Mouse (Mus musculus) left cerebral cortex, postnatal 25 days (tissue): Measurements from ENCODE around the gene Cd248. TPM values are rescaled to one million over a fixed set of nuclear protein-coding genes. Genes with fewer than 3 reads are reported as not detected.
"Not testable (repeated sequence)": the region's sequence is repeated elsewhere in the genome, so short reads cannot be mapped to it uniquely, and the experiment has no call there.

ENCODE experiments used
- DNase-seq, 2 experiments: peaks; one replicate each; pipeline ENCODE4 v3.0.0; 2022; ENCODE audit warnings: low spot score in 2 of 2, mixed read lengths in 1 of 2
- intact Hi-C: fragments of 180-260 bp; cut with DNase I; formaldehyde crosslinking; loops from one replicate; pipeline ENCODE4 v1.15.1; 2025
- total RNA-seq, 2 experiments: library from RNA; stranded (reverse); gene quantifications; 2 replicates each; pipeline ENCODE4 v1.2.3; 2021

Gene Cd248
- total RNA-seq, 2 experiments from 2014 or later = 4.6 to 5.4 TPM

DNA sequence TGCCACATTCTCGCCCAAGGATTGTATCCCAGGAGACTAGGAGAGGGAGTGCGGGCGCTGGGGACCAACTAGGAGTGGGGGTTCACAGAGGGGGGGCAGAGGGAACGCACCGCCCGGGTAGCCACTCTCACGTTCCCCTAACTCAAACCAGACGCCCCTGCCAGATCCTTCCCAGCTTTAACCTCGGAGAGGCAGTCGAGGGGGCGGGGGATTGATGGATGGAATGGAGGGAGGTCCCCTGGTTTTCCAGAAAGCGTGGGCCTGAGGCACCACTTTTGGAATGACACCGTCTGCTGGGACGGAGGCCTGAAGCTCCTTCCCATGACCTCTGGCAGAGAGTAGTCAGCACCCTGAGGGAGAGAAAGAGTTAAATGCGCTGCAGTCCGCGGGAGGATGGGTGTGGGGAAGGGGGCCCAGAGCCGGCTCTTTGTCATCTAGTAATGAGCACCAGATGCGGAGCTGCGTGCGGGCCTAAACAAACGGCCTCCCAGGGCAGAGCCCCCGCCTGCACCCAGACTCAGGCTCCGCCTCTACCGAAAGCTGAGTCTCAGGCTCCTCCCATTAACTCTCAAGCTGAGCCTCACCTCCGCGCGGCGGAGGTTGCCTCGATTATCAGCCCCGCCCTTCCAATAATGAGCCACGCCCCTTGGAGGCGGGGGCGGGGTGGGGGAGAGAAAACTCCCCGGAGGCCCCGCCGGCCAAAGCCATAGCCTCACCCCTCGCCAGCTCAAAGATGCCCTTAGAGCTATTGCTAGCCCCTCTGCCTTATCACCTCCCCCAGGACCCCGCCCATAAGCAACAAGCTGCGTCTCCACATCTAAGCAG is 3.9 kb downstream of the Cd248 start:
- DNase-seq = peak in 1 of 2 experiments; percentile 48
- intact Hi-C loops = loop anchor here (2.0 to 5.0 kb wide), 2 partner anchors 15 to 54 kb away; no protein-coding TSS in a partner anchor

DNA sequence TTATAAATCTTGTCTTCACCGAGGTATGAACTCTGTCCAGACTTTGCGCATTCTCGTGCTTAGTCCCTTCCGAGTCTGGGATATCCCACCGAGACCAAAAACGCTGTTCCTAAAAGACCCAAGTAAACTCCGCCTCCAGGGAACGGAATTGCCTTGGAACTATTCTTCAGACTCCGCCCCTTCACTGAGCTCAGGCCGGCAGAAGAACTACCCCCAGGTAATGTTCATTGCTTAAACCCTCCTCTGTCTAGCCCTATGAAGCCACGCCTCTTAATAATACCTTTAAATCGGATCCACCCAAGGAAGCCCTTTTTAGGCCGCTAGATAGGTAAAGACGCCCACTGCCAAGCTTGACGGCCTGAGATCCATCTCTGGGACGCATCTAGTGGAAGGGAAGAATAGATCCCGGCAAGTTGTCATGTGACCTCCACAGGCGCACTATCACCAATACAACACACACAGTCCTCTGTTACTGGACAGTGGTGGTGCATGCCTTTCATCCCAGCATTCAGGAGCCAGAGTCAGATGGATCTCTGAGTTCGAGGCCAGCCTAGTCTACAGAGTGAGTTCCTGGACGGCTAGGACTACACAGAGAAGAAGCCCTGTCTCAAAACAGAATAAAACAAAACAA is 4.6 kb downstream of the Cd248 start:
- intact Hi-C loops = loop anchor here (2.0 to 5.0 kb wide), 2 partner anchors 16 to 55 kb away; no protein-coding TSS in a partner anchor
- DNase-seq = peak in 1 of 2 experiments; percentile 8

DNA sequence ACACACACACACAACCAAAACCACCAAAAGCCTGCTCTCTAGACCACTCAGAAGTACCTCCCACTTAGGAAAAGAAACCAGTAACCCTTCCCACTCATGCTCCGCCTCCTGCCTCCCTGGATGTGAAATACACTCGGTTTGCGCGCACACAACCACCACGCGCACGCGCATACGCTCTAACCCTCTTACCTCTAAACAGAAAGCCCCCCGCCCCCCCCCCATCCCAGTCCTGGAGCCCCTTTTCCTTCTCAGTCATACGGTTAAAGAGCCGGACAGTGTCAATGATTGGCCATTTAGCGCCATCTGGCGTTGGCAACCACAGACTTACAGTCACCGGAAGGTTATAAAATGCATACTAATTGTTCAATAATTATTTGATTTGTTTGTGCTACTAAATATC is 5.2 kb downstream of the Cd248 start:
- intact Hi-C loops = loop anchor here (2.0 to 5.0 kb wide), 2 partner anchors 16 to 56 kb away; no protein-coding TSS in a partner anchor

DNA sequence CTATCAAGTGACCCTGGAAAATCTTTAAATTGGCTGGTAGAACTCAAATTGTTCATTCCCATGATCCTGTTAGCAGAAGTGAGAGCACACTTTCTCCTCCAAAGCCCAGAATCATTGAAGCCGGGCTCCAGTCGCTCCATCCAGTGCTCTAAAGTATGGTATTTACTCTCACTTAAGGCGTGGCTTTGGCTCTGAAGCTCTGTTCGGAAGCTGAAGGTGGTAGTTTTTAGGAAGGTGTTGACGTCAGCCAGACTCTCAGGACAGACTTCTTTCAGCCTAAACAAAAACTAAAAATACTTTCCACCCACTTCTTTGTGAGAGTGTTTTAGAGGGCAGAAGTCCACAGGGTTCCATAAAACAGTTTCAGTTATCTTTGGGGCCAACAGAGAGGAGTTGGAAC is 5.6 kb downstream of the Cd248 start:
- intact Hi-C loops = loop anchor here (2.0 to 5.0 kb wide), 2 partner anchors 17 to 56 kb away; no protein-coding TSS in a partner anchor
- peak in 1 of 2 experiments; percentile 71 for DNase-seq

More for the DNA sequence above, 5.2 kb downstream of the Cd248 start:
- DNase-seq = peak; percentile 32 to 51

DNA sequence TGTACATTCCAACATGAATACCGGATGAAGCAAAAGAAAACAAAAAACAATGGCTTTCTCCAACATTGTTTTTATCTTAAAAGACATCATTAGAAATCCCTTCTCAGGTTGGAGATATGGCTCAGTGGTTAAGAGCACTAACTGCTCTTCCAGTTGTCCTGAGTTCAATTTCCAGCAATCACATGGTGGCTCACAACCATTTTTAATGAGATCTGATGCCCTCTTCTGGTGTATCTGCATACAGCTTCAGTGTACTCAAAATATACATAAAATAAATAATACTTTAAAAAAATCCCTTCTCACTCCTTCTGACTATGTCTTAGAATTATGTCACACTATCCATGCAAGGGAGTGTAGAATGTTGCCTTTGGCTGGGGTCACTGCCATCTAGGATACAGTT is 11.4 kb downstream of the Cd248 start:
- intact Hi-C loops = no loop called here
- DNase-seq = peak in 1 of 2 experiments; percentile 28

DNA sequence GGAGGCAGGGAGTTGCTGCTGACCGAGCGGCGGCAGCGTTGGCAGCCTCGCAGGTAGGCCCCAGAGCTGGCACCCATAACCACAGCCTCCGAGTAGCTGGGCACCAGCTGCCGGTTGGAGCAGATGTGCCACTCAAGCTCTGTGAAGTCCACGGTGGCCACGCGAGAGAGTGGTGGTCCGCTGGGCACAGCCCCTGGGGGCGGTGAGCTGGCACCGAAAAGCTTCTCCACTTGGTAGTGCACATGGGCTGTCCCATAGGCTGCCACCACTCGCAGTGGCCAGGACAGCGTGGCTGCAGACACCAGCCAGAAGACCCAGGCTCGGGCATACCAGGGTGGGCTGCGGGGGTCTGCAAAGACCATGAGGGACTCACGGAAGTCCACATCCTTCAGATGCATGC is 14.1 kb downstream of the Cd248 start:
- DNase-seq = peak in 1 of 2 experiments; percentile 24

DNA sequence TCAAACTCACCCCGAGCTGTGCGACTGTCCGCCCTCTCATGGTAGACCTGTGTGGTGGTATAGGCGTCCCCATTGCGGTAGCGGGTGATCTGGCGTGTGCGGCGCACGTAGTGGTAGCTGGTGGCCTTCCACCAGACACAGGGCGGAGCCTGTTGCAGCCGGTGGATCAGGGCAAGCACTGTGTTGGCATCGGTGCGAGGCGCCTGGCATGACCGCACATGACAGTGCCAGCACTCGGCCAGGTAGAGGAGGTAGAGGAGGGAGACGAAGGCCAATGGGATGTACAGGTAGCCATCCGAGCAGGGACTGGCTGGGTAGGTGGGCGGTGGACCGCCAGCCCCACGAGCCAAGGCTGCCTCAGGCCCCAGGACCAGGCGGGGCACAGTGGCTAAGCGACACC is 14.7 kb downstream of the Cd248 start:
- DNase-seq = peak in 1 of 2 experiments; percentile 42
- intact Hi-C loops = loop anchor here (5.0 kb wide), 1 partner anchor 35 kb away; no protein-coding TSS in a partner anchor

More for the DNA sequence above, 14.1 kb downstream of the Cd248 start:
- intact Hi-C loops = loop anchor here (5.0 kb wide), 1 partner anchor 35 kb away; no protein-coding TSS in a partner anchor

DNA sequence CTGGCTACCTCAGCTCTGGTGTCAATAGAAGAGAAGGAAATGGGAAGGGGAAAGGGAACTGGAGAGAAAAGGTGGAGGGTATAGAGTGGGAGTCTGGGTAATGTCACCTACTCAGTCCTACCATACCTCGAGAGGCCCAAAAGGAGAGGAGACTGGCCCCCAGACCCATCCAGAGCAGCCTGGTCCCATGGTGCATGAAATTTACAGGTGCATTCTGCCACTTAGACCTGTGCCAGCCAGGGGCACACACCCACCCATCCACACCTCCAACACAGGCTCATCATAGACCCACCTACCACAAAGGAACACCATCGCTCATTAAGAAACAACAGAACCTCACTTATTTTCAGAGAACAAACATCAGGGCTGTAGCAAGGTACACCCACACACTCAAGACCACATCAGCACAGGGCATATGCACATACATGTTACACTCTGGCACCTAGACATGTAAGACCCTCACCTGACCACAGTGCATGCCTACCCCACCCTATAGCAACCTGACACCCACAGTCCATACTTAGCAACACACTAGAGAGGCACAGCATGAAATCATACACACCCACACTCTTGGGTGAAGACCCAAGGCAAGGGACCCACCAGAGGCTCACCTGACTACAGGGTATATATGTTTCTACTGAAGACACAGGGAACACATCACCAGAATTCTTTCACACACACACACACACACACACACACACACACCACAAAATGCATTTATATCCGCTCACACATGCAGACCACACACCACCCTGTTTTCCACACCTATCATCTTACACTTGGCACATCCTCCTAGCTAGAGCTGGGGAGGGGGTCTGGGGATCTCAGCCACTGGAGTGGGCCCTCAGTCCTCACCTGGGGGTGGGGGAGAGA is 16.3 kb downstream of the Cd248 start:
- peak; percentile 28 to 61 for DNase-seq

DNA sequence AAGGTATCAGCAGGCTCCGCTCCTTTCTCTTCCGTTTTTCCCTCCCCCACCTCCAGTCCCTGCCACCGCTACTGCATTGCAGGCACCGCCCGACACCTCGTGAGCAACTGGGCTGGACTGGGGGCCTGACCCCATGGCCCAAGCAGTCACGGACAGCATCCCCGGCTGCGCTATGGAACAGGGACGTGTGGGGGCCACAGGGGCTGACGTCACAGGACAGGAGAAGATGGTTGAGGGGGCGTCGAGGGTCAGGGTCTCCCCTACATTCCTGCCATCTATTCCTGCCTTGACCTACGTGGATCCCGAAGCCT is 16.9 kb downstream of the Cd248 start:
- DNase-seq = peak; percentile 29 to 38
- intact Hi-C loops = loop anchor here (5.0 kb wide), 1 partner anchor 37 kb away; no protein-coding TSS in a partner anchor

More for the DNA sequence above, 16.3 kb downstream of the Cd248 start:
- intact Hi-C loops = loop anchor here (5.0 kb wide), 1 partner anchor 37 kb away; no protein-coding TSS in a partner anchor

DNA sequence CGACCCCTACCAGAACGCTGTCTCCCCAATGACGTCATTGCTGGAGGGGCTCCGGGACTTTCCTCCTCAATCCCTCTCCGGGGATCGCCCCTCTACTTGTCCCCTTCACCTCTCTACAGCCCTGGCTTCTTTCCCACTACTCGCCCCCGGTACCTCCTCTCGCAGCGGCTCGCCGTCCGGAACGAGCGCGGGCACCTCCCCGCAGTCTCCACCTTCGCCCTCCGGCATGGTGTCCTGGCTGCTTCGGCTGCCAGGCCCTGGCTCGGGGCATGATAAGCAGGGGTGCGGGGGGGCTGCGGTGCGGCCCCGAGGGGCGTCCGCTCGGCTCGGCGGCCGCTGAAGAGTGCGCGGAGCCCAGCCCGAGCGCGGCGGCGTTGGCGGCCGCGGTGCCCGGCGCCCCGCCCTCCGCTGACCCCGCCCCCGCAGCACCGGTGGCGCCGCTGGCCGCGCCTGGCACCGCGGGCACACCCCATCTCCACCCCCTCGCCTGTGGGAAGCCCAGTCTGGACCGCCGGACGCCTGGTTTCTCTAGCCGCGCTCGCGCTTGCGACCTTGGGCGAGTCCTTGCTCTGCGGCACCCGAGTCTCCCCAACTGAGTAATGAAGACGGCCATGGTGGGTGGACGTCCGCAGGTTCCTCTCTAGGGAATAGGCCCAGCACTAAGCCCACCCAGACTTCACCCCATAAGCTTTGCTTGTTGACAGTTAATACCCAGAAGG is 17.4 kb downstream of the Cd248 start, which contains the start of gene Tmem151a:
Gene Tmem151a (minus strand): TSS at position 387 of the 719 bp plus-strand sequence.
- peak in 1 of 2 experiments; percentile 58 for DNase-seq

DNA sequence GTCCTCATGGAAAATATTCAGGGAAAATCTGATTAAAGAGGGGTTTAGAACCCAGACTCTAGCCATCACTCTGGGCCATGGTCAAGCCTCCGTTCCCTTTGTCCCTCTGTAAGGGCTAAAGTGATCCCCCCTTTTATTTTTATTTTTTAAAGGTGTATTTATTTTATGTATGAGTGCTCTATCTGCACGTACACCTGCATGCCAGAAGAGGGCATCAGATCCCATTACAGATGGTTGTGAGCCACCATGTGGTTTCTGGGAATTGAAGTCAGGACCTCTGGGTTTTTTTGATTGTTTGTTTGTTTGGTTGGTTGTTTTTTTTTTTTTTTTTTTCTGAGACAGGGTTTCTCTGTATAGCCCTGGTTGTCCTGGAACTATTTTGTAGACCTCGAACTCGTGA is 18.7 kb downstream of the Cd248 start:
- peak in 1 of 2 experiments; percentile 7 for DNase-seq
- intact Hi-C loops = not testable (repeated sequence)

More for the DNA sequence above, 17.4 kb downstream of the Cd248 start, which contains the start of gene Tmem151a:
- intact Hi-C loops = no loop called here

DNA sequence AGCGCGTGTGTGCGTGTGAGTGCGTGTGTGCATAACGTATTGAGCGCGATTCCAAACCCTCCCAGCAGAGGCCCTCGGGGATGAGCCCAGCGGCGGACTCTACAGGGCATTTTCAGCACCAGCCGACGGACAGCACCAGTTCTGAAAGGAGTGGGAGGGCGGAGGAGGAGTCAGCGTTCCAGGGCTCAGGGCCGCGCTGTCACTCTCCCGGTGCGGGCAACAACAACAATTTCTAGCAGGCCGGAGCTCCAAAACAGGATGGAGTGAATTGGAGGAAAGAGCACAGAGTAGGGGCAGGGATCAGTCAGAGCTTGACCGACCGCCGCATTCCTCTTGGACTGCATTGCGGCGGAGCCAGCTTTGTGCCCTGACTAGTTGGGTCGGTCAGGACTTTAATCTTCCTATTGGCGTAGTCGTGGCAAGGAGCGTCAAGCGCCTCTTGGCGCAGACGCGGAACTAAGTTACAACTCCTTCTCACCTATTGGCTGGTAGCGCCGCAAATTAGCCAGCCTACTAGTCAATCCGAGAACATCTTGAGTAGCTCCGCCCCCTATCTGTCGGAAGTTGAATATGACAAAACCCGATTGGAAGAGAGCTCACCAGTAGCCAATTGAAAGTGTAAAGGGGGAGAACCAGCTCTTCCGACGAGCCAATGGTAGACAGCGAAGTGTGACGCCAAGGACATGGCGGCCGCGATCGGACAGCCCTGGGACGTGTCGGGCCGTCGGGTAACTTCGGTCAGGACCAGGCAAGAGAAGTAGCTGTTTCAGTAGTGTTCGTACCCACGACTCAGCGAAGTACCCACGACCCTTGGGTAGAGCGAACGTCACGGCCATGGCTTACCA is 20.2 kb downstream of the Cd248 start, which contains the start of gene Yif1a:
Gene Yif1a (plus strand): TSS at position 655 of the 845 bp plus-strand sequence.
- DNase-seq = peak; percentile 95 to 100
- intact Hi-C loops = no loop called here

DNA sequence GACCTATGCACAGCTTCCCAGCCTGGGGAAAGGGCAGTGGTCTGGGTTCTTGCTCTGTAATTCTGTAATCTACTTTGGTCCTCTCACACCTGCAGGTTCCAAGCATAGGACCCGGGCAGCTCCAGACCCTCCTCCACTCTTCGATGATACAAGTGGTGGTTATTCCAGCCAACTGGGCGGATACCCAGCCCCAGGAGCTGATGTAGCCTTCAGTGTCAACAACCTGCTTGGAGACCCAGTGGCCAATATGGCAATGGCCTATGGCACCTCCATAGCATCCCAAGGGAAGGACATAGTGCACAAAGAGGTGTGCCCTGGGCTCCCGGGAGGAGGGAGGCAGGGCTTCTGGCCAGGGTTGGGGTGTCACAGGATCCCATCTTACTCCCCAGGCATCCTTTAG is 21.4 kb downstream of the Cd248 start:
- no peak for DNase-seq
- intact Hi-C loops = no loop called here

DNA sequence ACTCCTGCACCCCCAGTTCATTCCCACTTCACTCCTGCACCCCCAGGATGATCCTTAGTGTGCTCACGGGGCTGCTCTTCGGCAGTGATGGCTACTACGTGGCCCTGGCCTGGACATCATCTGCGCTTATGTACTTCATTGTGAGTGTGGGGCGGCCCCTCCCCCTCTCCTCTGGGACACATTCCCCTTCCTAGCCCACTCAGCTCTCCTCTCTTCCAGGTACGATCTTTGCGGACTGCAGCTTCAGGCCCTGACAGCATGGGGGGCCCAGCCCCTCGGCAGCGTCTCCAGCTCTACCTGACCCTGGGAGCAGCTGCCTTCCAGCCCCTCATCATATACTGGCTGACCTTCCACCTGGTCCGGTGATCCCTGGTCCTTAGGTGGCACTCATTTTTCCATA is 24.2 kb downstream of the Cd248 start:
- intact Hi-C loops = no loop called here
- peak in 1 of 2 experiments; percentile 9 for DNase-seq

DNA sequence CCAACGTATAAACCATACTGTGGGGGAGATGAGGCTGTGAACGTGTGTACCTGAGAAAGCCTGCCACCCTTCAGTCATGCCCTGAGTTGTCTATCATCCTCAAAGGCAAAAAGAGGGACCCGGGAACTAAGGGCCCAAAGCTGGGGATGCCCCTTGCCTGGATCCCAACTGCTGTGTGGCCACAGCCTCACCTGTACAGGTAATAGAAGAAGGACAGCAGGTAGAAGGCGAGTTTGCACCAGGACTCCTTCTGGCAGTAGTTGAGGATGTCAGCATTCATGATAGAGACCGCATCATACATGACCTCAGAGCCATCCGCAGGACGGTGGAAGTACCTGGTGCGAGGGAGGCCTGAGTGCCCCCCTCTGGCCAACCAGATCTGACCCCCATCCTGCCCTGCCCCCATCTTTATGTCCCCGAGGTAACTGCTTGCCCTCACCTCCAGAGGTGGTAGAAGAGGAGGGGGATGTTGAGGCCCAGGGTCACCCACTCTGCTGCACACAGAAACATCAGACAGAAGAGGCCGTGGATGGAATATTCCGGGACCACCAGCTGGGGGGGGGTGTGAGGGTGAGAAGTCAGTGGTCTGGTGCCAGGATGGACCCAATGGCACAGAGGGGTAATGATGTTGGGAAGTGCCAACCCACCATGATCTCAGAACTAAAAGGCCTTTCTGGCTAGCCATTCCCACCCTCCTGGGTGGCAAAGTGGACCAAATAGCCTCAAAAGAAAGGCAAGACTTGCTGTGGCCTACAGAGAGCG is 25.8 kb downstream of the Cd248 start:
- peak in 1 of 2 experiments; percentile 36 for DNase-seq
- intact Hi-C loops = loop anchor here (1.0 kb wide), 1 partner anchor 58 kb away; no protein-coding TSS in a partner anchor

DNA sequence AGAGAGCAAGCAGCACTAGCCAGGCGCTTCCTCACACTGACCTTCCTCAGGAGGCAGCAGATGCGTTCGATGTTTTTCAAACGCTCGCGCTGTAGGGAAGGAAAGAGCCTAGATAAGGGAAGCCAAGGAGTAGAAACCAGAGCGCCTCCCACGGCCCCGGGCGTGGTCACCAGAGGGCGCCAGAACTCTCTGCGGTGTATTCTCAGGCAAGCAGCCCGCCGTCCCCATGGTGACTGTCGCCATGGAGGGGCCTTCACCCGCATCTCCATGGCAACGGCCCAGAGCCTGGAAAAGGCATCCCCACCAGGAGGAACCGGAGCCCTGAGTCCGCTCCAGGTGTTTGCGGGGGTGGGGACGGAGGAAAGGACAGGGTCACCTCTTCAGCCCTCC is 26.4 kb downstream of the Cd248 start:
- DNase-seq = peak; percentile 98 to 99
- intact Hi-C loops = loop anchor here (1.0 kb wide), 1 partner anchor 57 kb away; no protein-coding TSS in a partner anchor
